Mouse (Mus musculus): ENCODE measurements around the gene Vdac2. TPM values are rescaled to one million over a fixed set of nuclear protein-coding genes. Genes with fewer than 3 reads are reported as not detected.

The Vdac2 gene
- total RNA-seq (2014; rRNA removed) (201 and 204 TPM in 2 replicates), polyA plus RNA-seq (2015; fragmentation: Nextera tagmentation; extraction: Ambion mirVana) (264 and 294 TPM in 2 replicates)

- Histone ChIP-seq H3K4me3 (ENCODE audit: low read depth, low read length) (no peak within 1 kb of the TSS), H3K9me3 (ENCODE audit: low read length) (no peaks in the 10 kb centered on the region), H3K36me3 (ENCODE audit: insufficient read depth) (no peaks in the 10 kb centered on the region), H3K9ac (no peak within 1 kb of the TSS), H3K27me3 (ENCODE audit: insufficient read depth, low read length) (no peaks in the 10 kb centered on the region), H3K27ac (ENCODE audit: low read depth, low read length) (no peak within 1 kb of the TSS), H3K4me1 (ENCODE audit: insufficient read depth) (no peaks in the 10 kb centered on the region), H3K4me2 (ENCODE audit: low read depth) (no peak within 1 kb of the TSS)
- no peak for ATAC-seq
- no peak for TF ChIP-seq CTCF (IDR thresholded peaks at IDR 0.05; ENCODE audit: low read depth)
- 94% methylated on average over 2 of the region's 2 CpGs for WGBS
- DNase-seq, result no peak
Measured at GRCm38 (mm10) chr14:21824938-21825337, at the start of gene Vdac2. Gene Vdac2 (plus strand): TSS chr14:21825238.

GRCm38 (mm10) chr14:21776201-21776600 lies 48.8 kb upstream of the Vdac2 start:
- Histone ChIP-seq H3K9me3 (ENCODE audit: low read length) (no peaks in the 10 kb centered on the region), H3K27ac (ENCODE audit: low read depth, low read length) (no peak overlapping the region), H3K27me3 (ENCODE audit: insufficient read depth, low read length) (no peaks in the 10 kb centered on the region), H3K4me2 (ENCODE audit: low read depth) (no peak overlapping the region), H3K4me1 (ENCODE audit: insufficient read depth) (no peaks in the 10 kb centered on the region), H3K9ac (no peak overlapping the region), H3K4me3 (ENCODE audit: low read depth, low read length) (no peak overlapping the region), H3K36me3 (ENCODE audit: insufficient read depth) (peaks cover 25% of the 10 kb centered on the region)
- ATAC-seq (no peak), DNase-seq (no peak)
- WGBS, result 92% methylated on average over 4 of the region's 4 CpGs
- TF ChIP-seq CTCF (IDR thresholded peaks at IDR 0.05; ENCODE audit: low read depth), result no peak

GRCm38 (mm10) chr14:21786500-21786899 lies 38.5 kb upstream of the Vdac2 start:
- Histone ChIP-seq H3K27me3 (ENCODE audit: insufficient read depth, low read length) (no peaks in the 10 kb centered on the region), H3K27ac (ENCODE audit: low read depth, low read length) (no peak overlapping the region), H3K4me2 (ENCODE audit: low read depth) (no peak overlapping the region), H3K36me3 (ENCODE audit: insufficient read depth) (peaks cover 12% of the 10 kb centered on the region; the same call in 1 of the 2 replicates), H3K9ac (no peak overlapping the region), H3K9me3 (ENCODE audit: low read length) (no peaks in the 10 kb centered on the region), H3K4me1 (ENCODE audit: insufficient read depth) (no peaks in the 10 kb centered on the region), H3K4me3 (ENCODE audit: low read depth, low read length) (no peak overlapping the region)
- TF ChIP-seq CTCF (IDR thresholded peaks at IDR 0.05; ENCODE audit: low read depth), result no peak
- DNase-seq (no peak), ATAC-seq (no peak)
- WGBS, result 44% methylated on average over 4 of the region's 4 CpGs

- Histone ChIP-seq H3K27ac (ENCODE audit: low read depth, low read length) (no peak overlapping the region), H3K4me2 (ENCODE audit: low read depth) (no peak overlapping the region), H3K4me1 (ENCODE audit: insufficient read depth) (no peaks in the 10 kb centered on the region), H3K4me3 (ENCODE audit: low read depth, low read length) (no peak overlapping the region), H3K9ac (no peak overlapping the region), H3K36me3 (ENCODE audit: insufficient read depth) (peaks cover 15% of the 10 kb centered on the region), H3K27me3 (ENCODE audit: insufficient read depth, low read length) (no peaks in the 10 kb centered on the region), H3K9me3 (ENCODE audit: low read length) (no peaks in the 10 kb centered on the region)
- TF ChIP-seq CTCF (IDR thresholded peaks at IDR 0.05; ENCODE audit: low read depth), result no peak
- no peak for ATAC-seq
- DNase-seq, result no peak
- 85% methylated on average over 3 of the region's 3 CpGs for WGBS
Measured at GRCm38 (mm10) chr14:21787374-21787773, 37.7 kb upstream of the Vdac2 start.

- no peak for ATAC-seq
- Histone ChIP-seq H3K4me2 (ENCODE audit: low read depth) (no peak overlapping the region), H3K27me3 (ENCODE audit: insufficient read depth, low read length) (no peaks in the 10 kb centered on the region), H3K36me3 (ENCODE audit: insufficient read depth) (peaks cover 21% of the 10 kb centered on the region), H3K9me3 (ENCODE audit: low read length) (no peaks in the 10 kb centered on the region), H3K4me3 (ENCODE audit: low read depth, low read length) (no peak overlapping the region), H3K27ac (ENCODE audit: low read depth, low read length) (no peak overlapping the region), H3K9ac (no peak overlapping the region), H3K4me1 (ENCODE audit: insufficient read depth) (no peaks in the 10 kb centered on the region)
- WGBS, result 79% methylated on average over 5 of the region's 5 CpGs
- TF ChIP-seq CTCF (IDR thresholded peaks at IDR 0.05; ENCODE audit: low read depth), result no peak
- DNase-seq, result no peak
Measured at GRCm38 (mm10) chr14:21788121-21788520, 36.9 kb upstream of the Vdac2 start.

GRCm38 (mm10) chr14:21790585-21791251 lies 34.3 kb upstream of the Vdac2 start:
- Histone ChIP-seq H3K27ac (ENCODE audit: low read depth, low read length) (no peak overlapping the region), H3K4me1 (ENCODE audit: insufficient read depth) (no peaks in the 10 kb centered on the region), H3K27me3 (ENCODE audit: insufficient read depth, low read length) (no peaks in the 10 kb centered on the region), H3K4me2 (ENCODE audit: low read depth) (no peak overlapping the region), H3K9ac (no peak overlapping the region), H3K36me3 (ENCODE audit: insufficient read depth) (peaks cover 28% of the 10 kb centered on the region), H3K4me3 (ENCODE audit: low read depth, low read length) (no peak overlapping the region), H3K9me3 (ENCODE audit: low read length) (no peaks in the 10 kb centered on the region)
- ATAC-seq (no peak), DNase-seq (no peak)
- 91% methylated on average over 9 of the region's 9 CpGs for WGBS
- TF ChIP-seq CTCF (IDR thresholded peaks at IDR 0.05; ENCODE audit: low read depth), result no peak

- WGBS, result 90% methylated on average over 4 of the region's 4 CpGs
Measured at GRCm38 (mm10) chr14:21791722-21792121, 33.3 kb upstream of the Vdac2 start.

More at GRCm38 (mm10) chr14:21791722-21792121, 33.3 kb upstream of the Vdac2 start:
- ATAC-seq, result no peak
- H3K36me3 ChIP-seq (ENCODE audit: insufficient read depth), result peaks cover 23% of the 10 kb centered on the region
- no peaks in the 10 kb centered on the region for H3K27me3 ChIP-seq (ENCODE audit: insufficient read depth, low read length)
- no peaks in the 10 kb centered on the region for H3K9me3 ChIP-seq (ENCODE audit: low read length)
- no peak overlapping the region for H3K4me2 ChIP-seq (ENCODE audit: low read depth)
- DNase-seq, result no peak
- no peak overlapping the region for H3K27ac ChIP-seq (ENCODE audit: low read depth, low read length)
- H3K4me3 ChIP-seq (ENCODE audit: low read depth, low read length), result no peak overlapping the region
- no peaks in the 10 kb centered on the region for H3K4me1 ChIP-seq (ENCODE audit: insufficient read depth)
- no peak for TF ChIP-seq CTCF (IDR thresholded peaks at IDR 0.05; ENCODE audit: low read depth)
- H3K9ac ChIP-seq, result no peak overlapping the region
